Mouse (Mus musculus): Measurements from ENCODE around the gene Slc12a8.

The Slc12a8 gene

DNA sequence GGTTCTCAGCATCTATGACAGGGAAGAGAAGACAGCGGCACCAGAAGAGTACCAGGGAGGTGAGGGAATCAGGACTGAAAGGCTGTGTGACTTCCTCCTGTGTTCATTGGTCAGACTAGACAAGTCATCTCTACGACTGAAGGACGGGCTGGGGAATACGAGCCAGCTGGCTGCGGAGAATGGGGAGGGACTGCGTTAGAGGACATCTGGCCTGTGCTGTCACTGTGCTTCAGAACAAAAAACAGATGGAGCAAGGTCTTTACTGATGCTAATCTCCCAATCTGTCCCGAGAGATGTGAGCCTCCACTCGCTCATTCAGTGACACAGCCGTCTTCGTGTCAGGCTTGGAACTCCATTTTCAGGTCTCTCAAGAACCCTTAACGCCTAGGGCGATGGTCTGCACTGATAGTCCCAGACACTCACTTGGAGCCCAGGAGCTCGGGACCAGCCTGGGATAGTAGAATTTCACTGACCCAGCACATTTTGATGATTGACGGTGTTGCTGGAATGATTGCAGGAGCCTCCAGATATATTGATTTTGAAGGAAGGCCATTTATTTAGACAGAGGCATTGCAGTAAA is 156.5 kb downstream of the Slc12a8 start:
- peak; percentile 53 for DNase-seq (ENCODE audit: low read depth, low spot score)

DNA sequence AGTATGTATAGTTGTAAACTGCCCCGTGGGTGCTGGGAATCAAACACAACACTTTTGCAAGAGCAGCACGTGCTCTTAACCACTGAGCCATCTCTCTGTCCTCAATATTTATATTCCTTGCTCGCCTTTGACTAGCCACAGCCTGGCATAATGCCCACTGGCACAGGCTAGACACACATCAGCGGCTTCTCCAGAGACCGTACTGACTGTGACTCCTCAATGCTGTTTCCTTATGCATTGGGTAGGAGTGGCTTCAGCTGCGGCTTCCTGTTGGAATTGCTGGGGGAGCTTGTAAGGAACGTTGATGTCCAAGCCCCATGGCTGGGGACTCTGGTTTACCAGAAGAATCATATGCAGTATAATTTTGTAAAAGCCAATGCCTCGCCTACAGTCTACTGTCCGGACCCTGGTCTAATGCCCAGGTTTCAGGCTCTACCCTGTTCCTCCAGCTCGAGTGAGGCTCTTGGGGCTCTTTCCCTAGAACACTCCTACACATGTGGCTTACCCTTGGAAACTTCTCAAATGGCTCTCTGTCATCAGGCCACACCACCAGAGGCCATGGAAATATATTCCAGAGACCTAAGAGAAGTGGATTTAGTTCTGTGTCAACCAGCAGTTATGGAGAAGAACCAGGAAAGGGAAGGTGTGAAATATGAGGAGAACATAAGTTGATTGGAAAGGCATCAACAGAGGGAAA is 158.2 kb downstream of the Slc12a8 start:
- DNase-seq (ENCODE audit: low read depth, low spot score): no peak

DNA sequence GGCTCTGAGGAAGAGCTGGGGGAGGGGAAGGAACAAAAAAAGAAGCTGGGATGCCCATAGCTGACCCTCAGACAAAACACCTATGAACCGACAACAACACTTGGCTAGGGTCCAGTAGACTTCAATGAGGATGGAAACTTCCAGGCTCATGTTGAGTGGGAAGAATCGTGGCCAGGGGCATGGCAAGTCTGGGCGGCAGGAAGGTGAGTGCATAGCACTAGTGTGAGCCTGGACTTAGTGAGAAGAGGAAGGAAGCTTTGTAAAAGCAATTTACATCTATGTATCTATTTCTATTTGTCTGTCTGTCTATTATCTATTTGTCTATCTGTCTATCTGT is 158.7 kb downstream of the Slc12a8 start:
- DNase-seq (ENCODE audit: low read depth, low spot score): no peak

DNA sequence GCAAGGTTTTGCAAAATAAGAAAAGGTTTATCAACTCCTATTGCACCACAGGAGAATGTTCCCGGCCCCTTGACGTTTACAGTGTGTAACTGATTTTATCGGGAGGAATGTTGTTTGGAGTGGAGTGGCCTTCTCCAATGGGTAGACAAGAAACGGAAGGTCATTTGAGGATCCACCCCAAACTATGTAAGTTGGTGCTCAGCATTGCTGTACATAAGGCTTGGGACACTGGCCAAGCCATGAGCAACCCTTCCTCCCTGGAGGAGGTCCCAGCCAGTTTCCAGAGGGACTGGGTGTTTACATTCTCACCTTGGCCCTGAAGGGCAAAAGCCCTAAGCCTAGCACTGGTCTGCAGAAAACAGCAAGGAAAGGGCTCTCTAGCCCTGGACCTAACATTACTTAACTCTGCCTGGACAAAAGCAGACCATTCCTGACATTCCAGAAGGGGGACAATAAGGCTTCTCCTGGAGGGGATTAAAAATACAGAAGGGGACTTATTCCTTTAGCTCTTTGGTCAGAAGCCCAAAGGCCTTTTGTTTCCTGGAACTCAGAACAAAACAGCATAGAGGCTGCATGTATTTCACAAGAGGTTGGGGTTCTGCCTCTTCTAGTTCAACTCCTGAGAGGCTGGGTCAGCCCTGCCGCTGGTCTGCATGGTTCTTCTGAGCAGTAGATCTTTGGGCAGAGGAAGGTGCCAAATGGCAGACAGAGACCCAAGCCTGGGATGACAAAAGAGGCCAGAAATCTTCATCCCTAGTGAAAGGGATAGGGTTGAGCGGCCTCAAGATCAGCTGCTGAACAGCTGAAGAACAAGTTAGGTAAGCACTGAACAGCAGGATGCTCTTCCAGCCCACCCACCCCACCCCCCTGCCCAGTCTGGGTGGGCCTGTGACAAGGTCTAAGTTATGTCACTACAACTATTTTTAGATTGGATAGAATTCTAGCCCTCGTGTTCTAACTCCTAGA is 159.5 kb downstream of the Slc12a8 start:
- no peak for DNase-seq (ENCODE audit: low read depth, low spot score)

DNA sequence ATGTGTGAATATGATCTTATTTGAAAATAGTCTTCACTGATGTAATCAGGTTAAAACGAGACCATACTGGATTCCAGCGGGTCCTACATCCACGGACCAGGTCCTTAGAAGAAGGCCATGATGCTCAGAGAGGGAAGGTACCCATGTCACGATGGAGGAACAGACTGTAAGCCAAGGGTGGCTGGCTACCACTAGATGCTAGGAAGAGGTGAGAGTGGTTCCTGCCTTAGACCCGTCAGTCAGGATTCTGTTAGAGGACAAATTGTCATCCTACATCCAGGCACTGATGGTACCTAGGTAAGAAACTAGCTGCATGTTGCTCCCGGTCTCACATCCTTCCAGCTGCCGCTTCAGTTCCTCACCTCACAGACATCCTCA is 160.2 kb downstream of the Slc12a8 start:
- no peak for DNase-seq (ENCODE audit: low read depth, low spot score)

DNA sequence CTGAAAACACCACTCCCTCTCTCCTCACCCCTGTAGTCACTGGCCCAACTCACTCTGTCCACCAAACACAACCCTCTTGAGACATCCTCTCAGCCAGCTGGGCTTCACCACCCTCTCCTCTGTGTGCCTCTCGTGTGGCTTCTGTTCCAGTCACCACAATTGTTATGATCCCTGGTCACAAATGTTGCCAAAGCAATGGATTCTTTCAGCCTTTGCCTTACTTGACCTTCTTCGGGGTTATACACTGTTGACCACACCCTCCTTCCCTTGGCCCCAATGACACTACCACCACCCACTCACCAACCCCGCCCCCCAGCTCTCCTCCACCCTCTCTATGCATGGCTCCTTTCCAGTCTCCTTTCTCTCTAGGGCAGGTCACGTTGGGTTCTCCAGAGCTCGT is 160.8 kb downstream of the Slc12a8 start:
- no peak for DNase-seq (ENCODE audit: low read depth, low spot score)

DNA sequence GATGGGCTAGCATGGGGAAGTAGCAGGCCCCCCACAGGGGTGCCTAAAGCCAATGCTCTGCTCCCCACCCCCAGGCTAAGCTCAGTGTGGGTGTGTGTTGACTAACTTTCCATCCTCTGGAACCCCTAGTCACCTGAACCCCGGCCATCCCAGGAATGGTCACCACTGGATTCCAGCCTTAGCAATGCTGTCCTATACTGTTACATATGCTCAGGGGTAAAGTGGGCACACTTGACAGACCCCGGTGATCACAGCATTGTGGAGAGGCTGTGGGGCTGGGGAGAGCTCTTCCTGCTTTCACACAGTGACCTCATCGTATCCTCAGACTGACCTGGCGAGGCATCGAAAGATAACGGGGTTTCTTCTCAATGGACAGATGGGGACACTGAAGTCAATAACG is 163.1 kb downstream of the Slc12a8 start:
- no peak for DNase-seq (ENCODE audit: low read depth, low spot score)

DNA sequence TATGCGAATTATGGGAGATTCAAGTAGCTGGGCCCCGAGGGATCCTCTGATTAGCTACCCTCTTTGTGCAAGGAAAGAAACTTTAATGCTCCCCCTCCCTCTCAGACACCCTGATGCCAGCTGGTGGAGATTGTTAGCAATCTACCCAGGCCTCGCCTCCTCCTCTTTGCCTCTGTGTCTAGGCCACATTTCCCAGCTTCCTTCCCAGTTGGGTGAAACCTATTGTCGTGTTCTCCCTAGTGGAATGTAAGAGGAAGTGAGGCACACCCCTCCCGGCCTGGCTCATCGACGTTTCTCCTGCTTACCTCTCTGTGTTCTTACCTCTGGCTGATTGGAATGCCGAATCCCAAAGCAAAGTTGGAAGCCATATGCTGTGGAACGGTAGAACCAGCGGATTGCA is 163.7 kb downstream of the Slc12a8 start:
- DNase-seq (ENCODE audit: low read depth, low spot score): no peak

DNA sequence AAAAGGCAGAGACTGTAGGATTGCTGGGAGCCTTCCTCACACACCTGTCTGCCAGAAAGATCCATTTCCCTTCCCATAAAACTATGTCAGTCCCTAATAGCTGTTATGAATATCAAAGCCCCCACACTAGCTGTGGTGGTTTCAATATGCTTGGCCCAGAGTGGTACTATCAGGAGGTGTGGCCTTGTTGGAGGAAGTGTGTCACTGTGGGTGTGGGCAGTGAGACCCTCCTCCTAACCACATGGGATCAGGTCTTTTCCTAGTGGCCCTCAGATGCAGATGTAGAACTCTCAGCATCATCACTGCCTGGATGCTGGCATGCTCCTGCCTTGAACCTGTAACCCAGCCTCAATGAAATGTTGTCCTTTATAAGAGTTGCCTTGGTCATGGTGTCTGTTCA is 164.5 kb downstream of the Slc12a8 start:
- DNase-seq (ENCODE audit: low read depth, low spot score): no peak

DNA sequence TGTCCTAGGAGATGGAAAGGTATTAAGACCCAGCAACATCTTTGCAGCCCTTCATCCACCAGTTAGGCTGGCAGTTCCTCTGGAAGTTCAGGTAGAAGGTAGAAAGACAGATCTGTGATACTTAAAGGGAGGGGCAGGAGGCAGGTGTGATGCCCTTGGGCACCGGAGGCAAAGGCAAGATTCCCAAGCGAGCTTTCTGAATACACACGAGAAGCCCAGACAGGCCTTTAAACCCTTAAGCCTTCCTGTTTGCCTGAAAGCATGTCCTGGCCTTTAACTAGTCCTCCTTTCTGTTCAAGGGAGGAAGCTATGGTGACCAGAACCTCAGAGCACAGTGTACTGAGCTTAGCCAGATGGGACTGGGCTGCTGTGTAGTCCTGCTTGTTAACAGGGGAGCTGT is 165.5 kb downstream of the Slc12a8 start:
- no peak for DNase-seq (ENCODE audit: low read depth, low spot score)

DNA sequence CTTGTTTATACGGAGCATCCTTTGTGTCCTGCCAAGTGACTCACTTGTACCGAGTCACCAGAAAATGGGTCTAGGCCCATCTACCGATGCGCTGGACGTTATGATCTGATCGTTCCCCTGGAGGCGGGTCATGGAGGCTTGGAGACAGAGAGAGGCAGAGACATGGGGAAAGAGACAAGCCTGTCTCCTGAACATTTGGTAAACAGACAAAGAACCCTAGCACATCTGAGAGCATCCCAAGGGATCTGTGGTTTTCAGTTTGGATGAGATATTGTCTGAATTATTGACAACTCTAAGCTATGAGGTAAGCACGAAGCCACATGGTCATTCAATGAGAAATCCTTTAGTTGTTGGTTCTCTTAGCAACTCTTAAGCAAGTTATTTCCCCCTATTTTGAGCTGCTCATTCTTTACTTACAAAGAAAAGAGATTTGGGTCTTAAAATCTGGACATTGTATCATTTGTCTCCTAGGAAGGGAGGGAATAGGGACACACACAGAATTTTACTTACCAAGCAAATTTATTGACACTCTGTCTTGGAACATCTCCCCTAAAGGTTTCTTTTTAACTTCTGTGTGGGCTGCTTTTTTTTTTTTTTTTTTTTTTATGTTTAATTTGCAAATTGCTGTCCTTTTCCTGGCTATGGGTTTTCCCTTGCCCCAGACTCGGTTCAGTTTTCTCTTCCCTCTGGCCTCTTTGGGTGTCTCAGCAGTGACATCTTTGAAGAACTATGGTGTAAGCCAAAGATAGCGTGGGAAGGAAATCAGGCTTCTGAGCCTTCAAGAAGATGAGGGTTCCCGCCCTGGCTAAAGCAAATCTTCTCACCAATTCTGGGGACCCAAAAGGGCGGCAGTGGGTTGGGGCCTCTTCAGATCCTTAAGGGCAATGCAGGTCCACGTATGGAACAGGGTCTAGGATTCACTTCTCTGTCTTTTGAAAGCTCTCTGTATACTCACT is 166.4 kb downstream of the Slc12a8 start:
- DNase-seq (ENCODE audit: low read depth, low spot score): no peak

DNA sequence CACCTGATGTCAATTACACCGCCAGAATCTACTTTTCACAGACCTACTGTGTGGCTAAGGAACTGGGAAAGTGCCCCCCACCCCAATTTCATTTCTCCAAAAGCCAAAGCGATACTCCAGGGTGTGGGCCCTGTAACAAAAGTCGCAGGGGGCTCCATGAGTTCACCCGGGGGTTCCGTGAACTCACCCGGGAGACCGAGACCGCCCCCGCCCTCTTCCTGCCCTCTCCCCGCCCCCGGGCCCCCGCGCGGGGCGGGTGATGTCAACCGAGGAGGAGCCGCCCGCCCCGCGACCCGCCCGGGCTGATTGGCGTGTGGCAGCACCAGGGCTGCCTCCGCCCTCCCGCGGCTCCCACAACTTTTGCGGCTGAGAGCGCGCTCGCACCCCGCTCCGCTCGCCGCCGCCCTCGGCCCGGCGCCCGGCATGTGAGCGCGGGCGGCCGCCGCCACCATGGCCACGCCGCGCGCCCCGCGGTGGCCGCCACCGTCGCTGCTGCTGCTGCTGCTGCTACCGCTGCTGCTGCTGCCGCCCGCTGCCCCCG is 167.1 kb downstream of the Slc12a8 start, which contains the start of gene Heg1:
Heg1 (plus strand) TSS at position 209 of the 541 bp plus-strand sequence.
- DNase-seq (ENCODE audit: low read depth, low spot score): peak; percentile 42

DNA sequence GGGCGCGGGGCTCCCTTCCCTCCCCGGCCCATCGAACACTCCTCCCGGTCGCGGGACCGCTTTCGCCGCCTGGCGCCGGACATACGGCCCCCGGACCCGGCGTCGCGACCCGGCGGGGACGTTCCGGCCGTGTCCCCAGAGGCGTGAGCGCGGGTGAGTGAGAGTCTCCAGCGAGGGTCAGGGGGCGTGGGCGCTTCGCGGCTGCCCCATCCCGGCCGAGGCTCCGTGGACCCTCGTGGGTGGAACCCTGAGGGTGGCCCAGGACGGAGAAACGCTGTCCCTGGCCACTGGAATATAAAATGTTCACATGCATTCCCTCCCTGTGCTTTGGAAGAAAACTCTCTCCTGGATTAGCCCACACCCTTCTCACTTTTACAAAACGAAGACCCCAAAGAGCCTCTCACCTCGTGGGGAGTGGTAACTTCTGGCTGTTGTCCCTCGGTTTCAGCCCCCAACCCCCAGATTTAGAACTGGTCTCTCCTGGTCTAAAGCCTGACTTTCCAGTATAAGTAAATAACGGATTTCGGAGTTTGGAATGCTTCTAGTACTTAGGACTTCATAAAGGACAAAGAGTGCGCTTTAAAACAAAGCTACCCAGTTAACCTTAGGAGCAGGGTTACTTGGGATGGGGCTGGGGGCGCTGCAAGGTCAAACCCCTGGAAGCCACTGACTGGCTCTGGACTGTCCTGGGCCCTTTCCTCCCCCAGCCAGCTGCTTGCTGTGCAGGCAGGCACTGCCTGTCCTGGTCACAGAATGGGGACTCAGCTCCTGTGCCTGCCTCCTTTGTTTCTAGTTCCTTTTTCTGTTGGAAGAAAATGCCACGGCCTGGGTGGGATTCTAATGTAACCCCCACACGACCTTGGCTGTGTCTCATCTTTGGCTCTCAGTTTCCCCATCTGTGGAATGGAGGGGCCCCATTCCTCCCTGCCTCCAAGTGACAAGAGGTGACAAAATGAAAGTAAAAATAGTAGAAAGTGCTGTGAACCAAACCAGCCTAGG is 167.9 kb downstream of the Slc12a8 start:
- no peak for DNase-seq (ENCODE audit: low read depth, low spot score)

DNA sequence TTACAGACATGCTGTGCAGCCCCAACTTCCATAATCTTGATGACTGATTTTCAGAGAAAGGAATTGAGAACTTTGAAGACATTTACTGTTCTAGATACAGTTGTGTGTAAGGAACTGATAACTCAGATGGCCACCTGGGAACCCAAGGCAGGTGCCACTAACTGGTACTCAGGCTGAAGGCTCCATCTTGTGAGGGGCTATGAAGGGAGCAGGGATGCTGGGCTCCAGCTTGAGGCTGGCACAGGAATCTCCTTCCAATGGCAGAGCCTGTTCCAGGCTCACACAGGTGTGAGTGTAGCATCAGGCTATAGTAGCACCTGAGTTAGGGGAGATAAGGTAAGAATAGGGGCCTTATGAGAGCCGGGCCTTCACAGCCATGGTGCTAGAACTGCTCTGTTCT is 168.9 kb downstream of the Slc12a8 start:
- no peak for DNase-seq (ENCODE audit: low read depth, low spot score)

DNA sequence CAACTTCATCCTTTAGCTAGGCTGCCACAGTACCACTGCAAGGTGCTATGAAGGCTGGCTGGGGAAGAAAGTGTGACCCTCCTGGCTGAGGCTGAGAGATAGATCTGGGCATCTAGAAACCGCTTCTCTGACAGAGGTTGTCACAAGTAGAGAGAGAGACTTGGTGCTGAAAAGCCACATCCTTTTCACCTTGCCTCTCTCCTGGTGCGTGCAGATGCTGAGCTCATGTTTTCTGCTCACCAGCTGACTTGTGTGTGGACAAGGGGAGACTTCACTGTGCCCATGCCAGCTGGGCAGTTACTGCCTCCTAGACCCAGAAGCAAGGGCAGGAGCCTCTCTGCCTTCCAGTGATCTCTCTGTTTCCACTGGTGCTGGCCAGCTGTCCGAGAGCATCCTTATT is 170.6 kb downstream of the Slc12a8 start:
- no peak for DNase-seq (ENCODE audit: low read depth, low spot score)

DNA sequence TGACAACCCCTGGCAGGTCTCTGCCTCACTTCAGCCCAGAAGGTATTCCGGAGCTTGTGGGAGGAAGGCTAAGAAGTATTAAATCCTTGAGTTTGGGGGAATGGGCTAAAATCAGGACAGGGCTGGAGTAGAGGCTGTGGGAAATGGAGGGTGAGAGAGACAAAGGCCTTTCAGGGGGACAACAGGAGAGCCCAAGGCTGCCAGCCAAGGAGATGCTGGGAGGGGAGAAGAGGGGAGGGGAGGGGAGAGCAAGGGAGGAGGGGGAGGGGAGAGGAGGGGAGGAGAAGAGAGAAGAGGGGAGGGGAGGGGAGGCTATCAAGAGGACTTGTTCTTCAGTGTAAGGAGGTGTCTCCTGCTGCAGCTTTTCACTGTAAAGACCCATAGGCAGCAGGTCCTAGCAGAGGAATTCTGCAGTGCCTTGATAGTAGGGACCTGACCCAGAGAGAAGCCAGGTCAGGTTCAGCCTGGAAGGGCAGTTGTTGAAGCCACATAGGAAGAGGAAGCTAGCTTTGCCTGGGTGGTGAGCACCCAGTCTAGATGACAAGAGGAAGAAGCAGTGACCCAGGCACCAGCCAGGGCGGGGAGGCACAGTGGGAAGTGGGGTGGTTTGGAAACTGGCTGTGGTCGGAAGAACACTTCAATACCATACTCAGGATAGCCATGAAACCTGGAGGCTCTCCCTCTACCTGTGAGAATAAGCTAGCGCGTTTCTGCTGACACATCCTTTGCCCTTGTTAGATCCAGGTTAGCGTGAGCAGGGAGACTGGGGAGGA is 174.0 kb downstream of the Slc12a8 start:
- DNase-seq (ENCODE audit: low read depth, low spot score): no peak

DNA sequence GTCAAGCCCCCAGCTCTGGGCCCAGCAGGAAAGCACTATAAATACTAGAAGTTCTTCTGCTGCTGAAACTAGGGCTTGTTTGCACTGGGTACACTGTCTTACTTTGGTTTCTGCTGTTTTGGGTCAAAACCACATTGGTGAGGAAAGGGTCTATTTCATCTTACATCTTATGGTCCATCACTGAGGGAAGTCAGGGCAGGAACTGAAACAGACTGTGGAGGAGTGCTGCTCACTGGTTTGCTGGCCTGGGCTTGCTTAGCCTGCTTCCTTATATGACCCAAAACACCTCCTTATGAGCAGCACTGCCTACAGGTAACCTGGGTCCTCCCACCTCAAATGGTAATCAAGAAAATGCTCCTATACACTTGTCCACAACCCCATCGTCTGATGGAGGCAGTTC is 176.4 kb downstream of the Slc12a8 start:
- DNase-seq (ENCODE audit: low read depth, low spot score): no peak

DNA sequence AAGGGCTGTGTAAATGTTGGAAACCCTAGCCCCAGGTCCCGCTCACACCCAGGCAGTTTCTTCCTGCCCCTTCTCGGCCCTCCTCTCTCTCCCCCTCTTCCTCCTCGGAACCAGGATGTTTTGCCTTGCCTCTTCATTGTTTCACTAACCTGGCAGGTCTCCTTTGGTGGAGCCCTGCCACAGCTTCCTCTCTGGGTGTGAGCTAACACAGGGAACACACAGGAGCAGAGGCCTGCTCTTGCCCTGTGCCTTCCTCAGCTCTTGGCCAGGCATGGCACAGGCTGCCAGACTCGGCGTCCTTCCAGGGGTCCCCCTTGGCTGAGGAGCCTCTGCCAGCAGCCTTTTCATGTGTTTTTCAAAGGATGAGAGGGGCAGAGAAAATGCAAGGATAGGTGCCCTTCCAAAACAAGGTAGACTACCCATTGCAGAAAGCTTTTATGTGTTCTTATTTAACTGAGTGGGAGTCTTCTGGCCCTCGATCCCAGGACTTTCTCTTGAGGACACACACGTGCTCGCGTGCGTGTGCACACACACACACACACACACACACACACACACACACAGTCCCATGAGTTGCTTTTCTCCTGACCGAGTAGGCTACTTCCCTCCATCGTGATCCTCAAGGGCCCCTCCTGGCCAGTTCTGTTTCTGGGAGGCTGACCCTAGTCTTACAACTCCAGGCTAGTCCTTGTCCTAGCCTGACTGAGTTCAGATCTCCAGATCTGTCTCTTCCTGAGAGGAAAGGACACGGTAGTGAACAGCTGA is 179.9 kb downstream of the Slc12a8 start:
- DNase-seq (ENCODE audit: low read depth, low spot score): no peak
